Mouse (Mus musculus): ENCODE results near the gene E130218I03Rik. TPM values are rescaled to one million over a fixed set of nuclear protein-coding genes. Genes with fewer than 3 reads are reported as not detected.

E130218I03Rik gene
- polyA plus RNA-seq, 1 experiment from 2014 or later = 0.43 TPM

GRCm38 (mm10) chr4:134250116-134250929 is 6.9 kb downstream of the E130218I03Rik start:
- H3K9ac ChIP-seq (replicated peaks; ENCODE audit: low read length) = peak overlapping the region; percentile 63; the same call in 1 of the 2 replicates
- peak overlapping the region; percentile 81 for H3K4me2 ChIP-seq (ENCODE audit: low read length)
- H3K27me3 ChIP-seq (ENCODE audit: control insufficient read depth, insufficient read depth, low read length) = peaks cover 63% of the 10 kb centered on the region
- ATAC-seq (ENCODE audit: low FRiP score, low TSS enrichment) (no peak), DNase-seq (peak; percentile 30)
- peaks cover 37% of the 10 kb centered on the region for H3K4me1 ChIP-seq (ENCODE audit: control insufficient read depth, insufficient read depth, low read length)
- H3K27ac ChIP-seq (replicated peaks; ENCODE audit: low read depth, low read length) = 0 out of 2 replicates have a peak overlapping the region, but pooled peaks have one; percentile 32
- H3K4me3 ChIP-seq (replicated peaks; ENCODE audit: low read depth, low read length) = peak overlapping the region; percentile 55
- WGBS = 3% methylated on average over 27 of the region's 27 CpGs
- H3K36me3 ChIP-seq (ENCODE audit: control insufficient read depth, insufficient read depth, low read length) = no peaks in the 10 kb centered on the region
- H3K9me3 ChIP-seq (ENCODE audit: control insufficient read depth, low read length) = no peaks in the 10 kb centered on the region

GRCm38 (mm10) chr4:134250930-134251240 is 7.4 kb downstream of the E130218I03Rik start:
- peaks cover 35% of the 10 kb centered on the region for H3K4me1 ChIP-seq (ENCODE audit: control insufficient read depth, insufficient read depth, low read length)
- peak overlapping the region; percentile 63 for H3K9ac ChIP-seq (replicated peaks; ENCODE audit: low read length)
- 0 out of 2 replicates have a peak overlapping the region, but pooled peaks have one; percentile 32 for H3K27ac ChIP-seq (replicated peaks; ENCODE audit: low read depth, low read length)
- no peaks in the 10 kb centered on the region for H3K9me3 ChIP-seq (ENCODE audit: control insufficient read depth, low read length)
- peak overlapping the region; percentile 81 for H3K4me2 ChIP-seq (ENCODE audit: low read length)
- 8% methylated on average over 10 of the region's 10 CpGs for WGBS
- ATAC-seq (ENCODE audit: low FRiP score, low TSS enrichment) (no peak), DNase-seq (no peak)
- peak overlapping the region; percentile 55 for H3K4me3 ChIP-seq (replicated peaks; ENCODE audit: low read depth, low read length)
- no peaks in the 10 kb centered on the region for H3K36me3 ChIP-seq (ENCODE audit: control insufficient read depth, insufficient read depth, low read length)
- peaks cover 67% of the 10 kb centered on the region for H3K27me3 ChIP-seq (ENCODE audit: control insufficient read depth, insufficient read depth, low read length)

GRCm38 (mm10) chr4:134251241-134252130 is 8.0 kb downstream of the E130218I03Rik start:
- peaks cover 67% of the 10 kb centered on the region for H3K27me3 ChIP-seq (ENCODE audit: control insufficient read depth, insufficient read depth, low read length)
- H3K27ac ChIP-seq (replicated peaks; ENCODE audit: low read depth, low read length) = peak overlapping the region; percentile 70
- ATAC-seq (ENCODE audit: low FRiP score, low TSS enrichment) = peak; percentile 63
- H3K9me3 ChIP-seq (ENCODE audit: control insufficient read depth, low read length) = no peaks in the 10 kb centered on the region
- WGBS = under 1% methylated on average over 91 of the region's 91 CpGs
- H3K9ac ChIP-seq (replicated peaks; ENCODE audit: low read length) = peak overlapping the region; percentile 63
- no peaks in the 10 kb centered on the region for H3K36me3 ChIP-seq (ENCODE audit: control insufficient read depth, insufficient read depth, low read length)
- peak; percentile 88 for DNase-seq
- H3K4me1 ChIP-seq (ENCODE audit: control insufficient read depth, insufficient read depth, low read length) = peaks cover 35% of the 10 kb centered on the region
- peak overlapping the region; percentile 81 for H3K4me2 ChIP-seq (ENCODE audit: low read length)
- H3K4me3 ChIP-seq (replicated peaks; ENCODE audit: low read depth, low read length) = peak overlapping the region; percentile 55

- WGBS = 6% methylated on average over 21 of the region's 22 CpGs
- ATAC-seq (ENCODE audit: low FRiP score, low TSS enrichment) (no peak), DNase-seq (peak; percentile 50)
- H3K36me3 ChIP-seq (ENCODE audit: control insufficient read depth, insufficient read depth, low read length) = no peaks in the 10 kb centered on the region
- H3K27ac ChIP-seq (replicated peaks; ENCODE audit: low read depth, low read length) = peak overlapping the region; percentile 70
- H3K4me1 ChIP-seq (ENCODE audit: control insufficient read depth, insufficient read depth, low read length) = peaks cover 38% of the 10 kb centered on the region
- peak overlapping the region; percentile 55 for H3K4me3 ChIP-seq (replicated peaks; ENCODE audit: low read depth, low read length)
- peak overlapping the region; percentile 81 for H3K4me2 ChIP-seq (ENCODE audit: low read length)
- peaks cover 67% of the 10 kb centered on the region for H3K27me3 ChIP-seq (ENCODE audit: control insufficient read depth, insufficient read depth, low read length)
- H3K9ac ChIP-seq (replicated peaks; ENCODE audit: low read length) = peak overlapping the region; percentile 63
- no peaks in the 10 kb centered on the region for H3K9me3 ChIP-seq (ENCODE audit: control insufficient read depth, low read length)
Observed at GRCm38 (mm10) chr4:134252131-134252910, 8.9 kb downstream of the E130218I03Rik start.

DNA sequence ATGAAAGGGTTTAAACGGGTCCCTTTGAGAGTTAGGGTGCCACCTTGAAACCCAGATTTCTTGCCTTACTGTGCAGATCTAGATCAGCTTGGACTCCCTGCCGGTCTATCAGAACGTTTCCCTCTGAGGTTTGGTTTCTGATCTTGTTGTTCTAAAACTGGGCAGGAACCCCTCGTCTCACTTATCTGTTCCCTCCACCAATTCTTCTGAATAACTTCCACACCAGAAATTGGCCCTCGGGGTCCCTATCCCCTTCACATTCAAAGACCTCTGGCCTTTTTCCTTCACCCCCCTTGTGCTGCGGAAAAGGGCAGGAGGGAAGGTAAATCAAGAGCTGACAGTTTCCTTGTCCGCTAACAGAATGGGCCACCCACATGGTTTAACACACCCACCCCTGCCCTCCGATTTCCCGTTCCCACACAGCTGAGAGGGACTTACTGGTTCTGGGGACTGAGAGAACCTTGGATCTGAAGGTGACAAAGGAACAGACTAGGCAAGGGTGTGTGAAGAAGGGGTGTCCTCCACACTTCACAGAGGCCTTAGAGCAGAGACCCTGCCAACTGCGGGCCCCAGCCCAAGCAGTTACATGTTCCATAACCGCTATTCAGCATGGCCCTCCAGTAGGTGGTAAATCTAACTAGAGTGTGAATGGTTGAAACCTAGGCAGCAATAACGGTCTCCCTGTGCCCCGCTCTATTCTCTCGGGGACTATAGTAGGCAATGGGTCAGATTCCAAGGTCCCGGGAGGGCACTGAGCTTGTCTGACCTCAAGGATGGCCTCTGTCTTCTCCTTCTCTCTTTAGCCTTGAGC is 9.7 kb downstream of the E130218I03Rik start:
- no peaks in the 10 kb centered on the region for H3K36me3 ChIP-seq (ENCODE audit: control insufficient read depth, insufficient read depth, low read length)
- WGBS = 7% methylated on average over 15 of the region's 15 CpGs
- H3K4me3 ChIP-seq (replicated peaks; ENCODE audit: low read depth, low read length) = no peak overlapping the region
- no peak for ATAC-seq (ENCODE audit: low FRiP score, low TSS enrichment)
- H3K4me2 ChIP-seq (ENCODE audit: low read length) = peak overlapping the region; percentile 81
- no peak for DNase-seq
- H3K27me3 ChIP-seq (ENCODE audit: control insufficient read depth, insufficient read depth, low read length) = peaks cover 59% of the 10 kb centered on the region
- H3K4me1 ChIP-seq (ENCODE audit: control insufficient read depth, insufficient read depth, low read length) = peaks cover 38% of the 10 kb centered on the region
- no peaks in the 10 kb centered on the region for H3K9me3 ChIP-seq (ENCODE audit: control insufficient read depth, low read length)
- H3K9ac ChIP-seq (replicated peaks; ENCODE audit: low read length) = no peak overlapping the region
- H3K27ac ChIP-seq (replicated peaks; ENCODE audit: low read depth, low read length) = no peak overlapping the region

DNA sequence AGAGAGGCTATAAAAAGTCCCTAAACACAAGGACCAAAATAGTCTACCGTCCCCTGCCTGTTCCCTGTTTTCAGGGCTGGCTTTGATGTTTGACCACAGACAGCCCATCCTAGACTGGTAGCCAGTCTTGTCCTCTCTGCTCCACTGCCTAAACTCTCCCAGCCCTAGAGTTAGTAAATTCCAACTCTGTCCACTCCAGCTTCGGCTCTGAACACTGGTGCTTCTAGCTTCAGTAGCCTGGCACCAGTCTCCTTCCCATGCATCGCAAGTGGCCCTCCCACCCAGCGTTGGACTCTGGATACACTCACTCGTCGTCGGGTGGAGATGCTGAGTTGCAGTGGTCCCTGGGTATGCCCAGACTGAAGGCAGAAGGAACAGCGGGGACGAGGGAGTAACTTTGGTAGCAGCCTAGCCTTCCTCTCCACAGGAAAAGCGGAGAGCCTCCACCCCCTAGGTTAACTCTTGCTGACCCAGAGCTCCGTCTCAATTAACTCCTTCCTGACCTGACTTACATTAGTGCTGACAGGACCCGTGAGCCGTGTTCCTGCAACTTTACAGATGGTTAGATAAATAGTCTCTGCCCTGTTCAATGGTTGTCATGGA is 10.4 kb downstream of the E130218I03Rik start, which contains the start of gene Grrp1:
Grrp1 (minus strand) TSS at position 385 of the 603 bp plus-strand sequence.
- peaks cover 38% of the 10 kb centered on the region for H3K4me1 ChIP-seq (ENCODE audit: control insufficient read depth, insufficient read depth, low read length)
- DNase-seq = peak; percentile 26
- WGBS = 1% methylated on average over 13 of the region's 13 CpGs

GRCm38 (mm10) chr4:134254835-134255234 is 11.4 kb downstream of the E130218I03Rik start:
- H3K4me1 ChIP-seq (ENCODE audit: control insufficient read depth, insufficient read depth, low read length) = peaks cover 38% of the 10 kb centered on the region
- H3K4me3 ChIP-seq (replicated peaks; ENCODE audit: low read depth, low read length) = no peak overlapping the region
- no peak overlapping the region for H3K4me2 ChIP-seq (ENCODE audit: low read length)
- WGBS = 12% methylated on average over 3 of the region's 3 CpGs
- no peaks in the 10 kb centered on the region for H3K9me3 ChIP-seq (ENCODE audit: control insufficient read depth, low read length)
- ATAC-seq (ENCODE audit: low FRiP score, low TSS enrichment) (no peak), DNase-seq (no peak)
- H3K27me3 ChIP-seq (ENCODE audit: control insufficient read depth, insufficient read depth, low read length) = peaks cover 51% of the 10 kb centered on the region
- no peaks in the 10 kb centered on the region for H3K36me3 ChIP-seq (ENCODE audit: control insufficient read depth, insufficient read depth, low read length)
- H3K27ac ChIP-seq (replicated peaks; ENCODE audit: low read depth, low read length) = no peak overlapping the region
- H3K9ac ChIP-seq (replicated peaks; ENCODE audit: low read length) = no peak overlapping the region

More for the DNA sequence above, 10.4 kb downstream of the E130218I03Rik start, which contains the start of gene Grrp1:
- peak within 1 kb of the TSS; percentile 12; the same call in 1 of the 2 replicates for H3K4me3 ChIP-seq (replicated peaks; ENCODE audit: low read depth, low read length)
- H3K4me2 ChIP-seq (ENCODE audit: low read length) = peak within 1 kb of the TSS; percentile 81
- no peak within 1 kb of the TSS for H3K9ac ChIP-seq (replicated peaks; ENCODE audit: low read length)
- no peak within 1 kb of the TSS for H3K27ac ChIP-seq (replicated peaks; ENCODE audit: low read depth, low read length)
- no peak for ATAC-seq (ENCODE audit: low FRiP score, low TSS enrichment)
- H3K9me3 ChIP-seq (ENCODE audit: control insufficient read depth, low read length) = no peaks in the 10 kb centered on the region
- H3K36me3 ChIP-seq (ENCODE audit: control insufficient read depth, insufficient read depth, low read length) = no peaks in the 10 kb centered on the region
- peaks cover 52% of the 10 kb centered on the region for H3K27me3 ChIP-seq (ENCODE audit: control insufficient read depth, insufficient read depth, low read length)
